Mouse (Mus musculus): ENCODE results near the gene Mrpl54.
"Not testable (repeated sequence)": the region's sequence is repeated elsewhere in the genome, so short reads cannot be mapped to it uniquely, and the experiment has no call there.

Gene Mrpl54

DNA sequence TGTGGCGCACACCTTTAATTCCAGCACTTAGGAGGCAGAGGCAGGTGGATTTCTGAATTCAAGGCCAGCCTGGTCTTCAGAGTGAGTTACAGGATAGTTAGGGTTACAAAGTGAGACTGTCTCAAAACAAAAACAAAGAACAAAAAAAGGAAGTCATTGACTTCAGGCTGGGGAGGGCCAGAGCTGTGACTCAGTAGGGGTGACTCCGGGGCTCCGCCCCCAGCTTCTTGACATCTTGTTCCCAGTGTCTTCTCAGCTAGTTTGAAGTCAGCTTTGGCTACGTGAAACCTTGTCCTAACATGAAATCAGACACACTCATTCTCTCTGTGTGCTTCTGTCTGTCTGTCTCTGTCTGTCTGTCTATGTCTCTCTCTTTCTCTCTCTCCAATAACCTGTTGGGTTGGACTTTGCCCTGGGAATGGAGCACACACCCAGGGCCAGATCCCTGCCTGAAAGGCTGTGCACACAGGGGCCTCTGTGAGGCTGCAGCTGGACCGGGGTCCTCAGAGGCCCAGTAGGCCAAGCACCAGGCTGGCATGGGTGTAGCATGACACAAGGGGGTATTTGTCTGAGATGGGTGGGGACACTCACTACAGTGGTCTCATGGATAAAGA lies 45.2 kb downstream of the Mrpl54 start:
- DNase-seq = no peak

- peak; percentile 56 for DNase-seq
These were observed 48.8 kb downstream of the Mrpl54 start for GRCm38 (mm10) chr10:81217964-81218363.

- not testable (repeated sequence) for DNase-seq
These were observed 49.5 kb downstream of the Mrpl54 start for GRCm38 (mm10) chr10:81217267-81217666.

- DNase-seq = no peak
These were observed 49.9 kb downstream of the Mrpl54 start for GRCm38 (mm10) chr10:81216810-81217209.

GRCm38 (mm10) chr10:81216260-81216659 lies 50.5 kb downstream of the Mrpl54 start:
- no peak for DNase-seq
